Mouse (Mus musculus) E14TG2a.4 (cell line): Measurements from ENCODE around the gene Dtwd1.

ENCODE experiments used
- CTCF ChIP-seq: conservative IDR thresholded peaks from 2 replicates; pipeline ENCODE4 v1.5.1; 2014; ENCODE audit warnings: low read length
- NANOG ChIP-seq: IDR thresholded peaks from 2 replicates; pipeline ENCODE4 v1.6.1; 2014; ENCODE audit warnings: borderline replicate concordance, low read length, mixed read lengths
- POU5F1 ChIP-seq: IDR thresholded peaks from 2 replicates; pipeline ENCODE4 v1.6.1; 2014; ENCODE audit warnings: low read length, borderline replicate concordance

DNA sequence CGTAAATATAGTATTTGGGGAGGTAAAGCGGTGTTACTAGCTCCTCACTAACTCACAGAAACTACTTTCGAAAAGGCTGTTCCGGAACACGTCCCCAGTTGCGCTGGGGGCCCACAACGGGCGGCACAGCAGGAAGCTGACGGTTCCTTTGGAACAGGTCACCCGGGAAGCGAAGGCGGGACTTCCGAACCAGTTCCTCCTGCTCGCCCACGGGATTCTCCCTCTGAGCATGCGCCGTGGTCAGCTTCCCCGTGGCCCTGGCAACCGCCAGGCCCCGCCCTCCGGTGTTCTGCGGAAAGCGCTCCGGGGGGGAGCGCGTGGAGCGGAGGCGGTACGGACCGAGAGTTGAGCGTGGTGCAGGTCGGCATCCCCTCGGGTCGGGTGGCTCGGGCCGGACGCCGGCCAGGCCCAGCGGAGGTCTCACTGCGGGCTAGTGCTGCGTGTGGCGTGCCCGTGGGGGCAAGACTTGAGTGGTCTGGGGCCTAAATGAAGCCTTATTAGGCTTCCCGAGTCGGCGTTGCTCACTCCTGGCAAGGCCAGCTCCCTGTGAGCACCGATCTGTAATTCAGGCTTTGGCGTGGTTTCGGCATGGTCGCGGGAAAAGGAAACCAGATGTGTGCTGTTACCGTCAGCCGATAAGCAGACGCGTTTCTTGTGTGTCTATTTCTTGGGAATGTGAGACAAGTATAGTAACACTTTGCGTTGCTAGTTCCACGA is at the start of gene Dtwd1, which contains the start of gene Fam227b:
- TF ChIP-seq CTCF (no peak), NANOG (no peak), POU5F1 (no peak)
